Mouse (Mus musculus) lung, adult 2 months (tissue): Measurements from ENCODE around the gene Tmem161a.

ENCODE experiments used
- CTCF ChIP-seq: fragments of 200-500 bp; IDR thresholded peaks from 2 replicates; pipeline ENCODE4 v1.5.1; 2011; ENCODE audit warnings: mild to moderate bottlenecking, low read length, control low read depth; ENCODE audit not compliant: insufficient read depth
- POLR2A ChIP-seq: fragments of 200-500 bp; IDR thresholded peaks from 2 replicates; pipeline ENCODE4 v1.6.1; 2011; ENCODE audit warnings: low read depth, mild to moderate bottlenecking, control low read depth, low read length, borderline replicate concordance; ENCODE audit errors: extremely low read depth

DNA sequence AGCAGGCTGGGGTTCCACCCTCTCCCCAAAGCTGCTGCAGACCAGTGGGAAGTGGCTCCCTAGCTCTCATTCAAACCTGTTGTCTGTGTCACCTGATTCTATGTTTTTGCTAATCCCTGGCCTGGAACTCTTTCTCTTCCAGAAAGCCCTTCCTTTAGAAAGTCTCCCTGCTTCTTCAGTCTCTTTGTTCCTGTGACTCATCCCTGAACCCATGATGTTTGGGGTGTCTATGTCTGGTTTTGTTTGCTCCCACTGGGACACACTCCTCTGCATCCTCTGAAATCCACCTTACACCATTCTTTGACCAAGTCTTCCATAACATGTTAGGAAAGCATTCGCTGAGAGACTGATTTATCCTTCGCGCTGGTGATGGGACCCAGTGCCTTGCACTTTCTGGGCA, 42.1 kb upstream of the Tmem161a start:
- TF ChIP-seq POLR2A (no peak), CTCF (no peak)
